Mouse (Mus musculus): ENCODE results near the gene Sema4f. TPM values are rescaled to one million over a fixed set of nuclear protein-coding genes. Genes with fewer than 3 reads are reported as not detected.

Gene Sema4f
- polyA plus RNA-seq (2017; shearing (Covaris generic)) = 10 to 100 TPM in 1 of 2 experiments, 1 to 10 TPM in 1; 7.1 to 20.7 TPM

GRCm38 (mm10) chr6:82939167-82939912 is at the start of gene Sema4f:
Sema4f (minus strand) TSS chr6:82939769.

GRCm38 (mm10) chr6:82946651-82947050 is 7.1 kb upstream of the Sema4f start, which contains the start of gene M1ap:
M1ap (plus strand) TSS chr6:82946902.

Other genes with a start within 250 kb of the Sema4f start
- 100 to 1,000 TPM; 151 to 233 TPM for gene Pole4, start 234.4 kb downstream of the Sema4f start, polyA plus RNA-seq (2017; shearing (Covaris generic))
- 1 to 10 TPM; 1.5 to 2.5 TPM for gene Hk2, start 165.3 kb downstream of the Sema4f start, polyA plus RNA-seq (2017; shearing (Covaris generic))
- gene M1ap, start 7.1 kb upstream of the Sema4f start, polyA plus RNA-seq (2017; shearing (Covaris generic)) = 1 to 10 TPM in 1 of 2 experiments, under 1 TPM in 1; 0.43 to 1.6 TPM
- 10 to 100 TPM; 36.1 to 52.2 TPM for gene Dok1, start 93.7 kb upstream of the Sema4f start, polyA plus RNA-seq (2017; shearing (Covaris generic))
- gene Loxl3, start 94.4 kb upstream of the Sema4f start, polyA plus RNA-seq (2017; shearing (Covaris generic)) = 1 to 10 TPM in 1 of 2 experiments, under 1 TPM in 1; 0.45 to 1.5 TPM
- gene Aup1, start 114.8 kb upstream of the Sema4f start, polyA plus RNA-seq (2017; shearing (Covaris generic)) = 100 to 1,000 TPM; 515 to 545 TPM
- gene Htra2, start 115.5 kb upstream of the Sema4f start, polyA plus RNA-seq (2017; shearing (Covaris generic)) = 10 to 100 TPM; 65.2 to 79.9 TPM
- 1 to 10 TPM; 4.0 to 5.2 TPM for gene Dqx1, start 118.1 kb upstream of the Sema4f start, polyA plus RNA-seq (2017; shearing (Covaris generic))
- 1 to 10 TPM in 1 of 2 experiments, not detected in 1; 1.1 TPM for gene Tlx2, start 130.5 kb upstream of the Sema4f start, polyA plus RNA-seq (2017; shearing (Covaris generic))
- gene Pcgf1, start 138.1 kb upstream of the Sema4f start, polyA plus RNA-seq (2017; shearing (Covaris generic)) = 10 to 100 TPM; 43.3 to 49.9 TPM
- gene Lbx2, start 146.6 kb upstream of the Sema4f start, polyA plus RNA-seq (2017; shearing (Covaris generic)) = under 1 TPM in 1 of 2 experiments, not detected in 1; 0.71 TPM
- gene Ccdc142, start 161.8 kb upstream of the Sema4f start, polyA plus RNA-seq (2017; shearing (Covaris generic)) = 10 to 100 TPM in 1 of 2 experiments, 1 to 10 TPM in 1; 6.6 to 25.0 TPM
- 10 to 100 TPM; 12.7 to 25.2 TPM for gene Gm42688, start 161.8 kb upstream of the Sema4f start, polyA plus RNA-seq (2017; shearing (Covaris generic))
- 10 to 100 TPM; 52.5 to 67.4 TPM for gene Mrpl53, start 169.3 kb upstream of the Sema4f start, polyA plus RNA-seq (2017; shearing (Covaris generic))
- gene Mogs, start 175.7 kb upstream of the Sema4f start, polyA plus RNA-seq (2017; shearing (Covaris generic)) = 100 to 1,000 TPM; 137 to 144 TPM
- gene Wbp1, start 181.8 kb upstream of the Sema4f start, polyA plus RNA-seq (2017; shearing (Covaris generic)) = 10 to 100 TPM; 70.7 to 97.0 TPM
- gene Ino80b, start 185.7 kb upstream of the Sema4f start, polyA plus RNA-seq (2017; shearing (Covaris generic)) = 10 to 100 TPM; 44.9 to 52.2 TPM
- gene Rtkn, start 195.7 kb upstream of the Sema4f start, polyA plus RNA-seq (2017; shearing (Covaris generic)) = 1 to 10 TPM in 1 of 2 experiments, under 1 TPM in 1; 0.61 to 1.1 TPM
- gene Wdr54, start 216.6 kb upstream of the Sema4f start, polyA plus RNA-seq (2017; shearing (Covaris generic)) = under 1 TPM in 1 of 2 experiments, not detected in 1; 0.35 TPM
- gene 1700003E16Rik, start 216.6 kb upstream of the Sema4f start, polyA plus RNA-seq (2017; shearing (Covaris generic)) = not detected
- 100 to 1,000 TPM in 1 of 2 experiments, 10 to 100 TPM in 1; 65.2 to 105 TPM for gene Dctn1, start 226.2 kb upstream of the Sema4f start, polyA plus RNA-seq (2017; shearing (Covaris generic))

Data from inflammation-experienced regulatory T-cells (primary cell).